Mouse (Mus musculus) adrenal gland, postnatal 25 days (tissue): ENCODE measurements around the gene 2010111I01Rik. TPM values are rescaled to one million over a fixed set of nuclear protein-coding genes. Genes with fewer than 3 reads are reported as not detected.
"Not testable (repeated sequence)": the region's sequence is repeated elsewhere in the genome, so short reads cannot be mapped to it uniquely, and the experiment has no call there.

ENCODE experiments used
- DNase-seq: peaks from one replicate; pipeline ENCODE4 v3.0.0; 2021; ENCODE audit warnings: mixed read lengths
- total RNA-seq: library from RNA; stranded (reverse); gene quantifications from 2 replicates; pipeline ENCODE4 v1.2.3, GENCODE M21; 2021

Gene 2010111I01Rik
- total RNA-seq, 1 experiment from 2014 or later = 153 TPM

GRCm38 (mm10) chr13:63203502-63204278 is 239.0 kb downstream of the 2010111I01Rik start:
- DNase-seq = no peak

- no peak for DNase-seq
Measured at GRCm38 (mm10) chr13:63205750-63206149, 241.1 kb downstream of the 2010111I01Rik start.

GRCm38 (mm10) chr13:63206396-63206795 is 241.7 kb downstream of the 2010111I01Rik start:
- no peak for DNase-seq

GRCm38 (mm10) chr13:63216537-63216936 is 251.8 kb downstream of the 2010111I01Rik start:
- DNase-seq = no peak

- no peak for DNase-seq
Measured at GRCm38 (mm10) chr13:63223026-63223770, 258.5 kb downstream of the 2010111I01Rik start.

GRCm38 (mm10) chr13:63225796-63226583 is 261.3 kb downstream of the 2010111I01Rik start:
- DNase-seq = no peak

GRCm38 (mm10) chr13:63227785-63228184 is 263.1 kb downstream of the 2010111I01Rik start:
- no peak for DNase-seq

- DNase-seq = no peak
Measured at GRCm38 (mm10) chr13:63230955-63231701, 266.4 kb downstream of the 2010111I01Rik start.

GRCm38 (mm10) chr13:63231702-63232070 is 267.0 kb downstream of the 2010111I01Rik start:
- DNase-seq = no peak

GRCm38 (mm10) chr13:63232558-63232957 is 267.9 kb downstream of the 2010111I01Rik start:
- DNase-seq = no peak

- DNase-seq = not testable (repeated sequence)
Measured at GRCm38 (mm10) chr13:63234520-63234919, 269.8 kb downstream of the 2010111I01Rik start.

GRCm38 (mm10) chr13:63235551-63235950 is 270.9 kb downstream of the 2010111I01Rik start:
- no peak for DNase-seq

- DNase-seq = no peak
Measured at GRCm38 (mm10) chr13:63236159-63236893, 271.6 kb downstream of the 2010111I01Rik start.

- no peak for DNase-seq
Measured at GRCm38 (mm10) chr13:63238045-63238444, 273.4 kb downstream of the 2010111I01Rik start.

- DNase-seq = no peak
Measured at GRCm38 (mm10) chr13:63239301-63239804, 274.7 kb downstream of the 2010111I01Rik start.

GRCm38 (mm10) chr13:63239877-63240671 is 275.4 kb downstream of the 2010111I01Rik start:
- DNase-seq = peak; percentile 92

GRCm38 (mm10) chr13:63240835-63241234 is 276.1 kb downstream of the 2010111I01Rik start:
- DNase-seq = no peak

- no peak for DNase-seq
Measured at GRCm38 (mm10) chr13:63241665-63242064, 277.0 kb downstream of the 2010111I01Rik start.

GRCm38 (mm10) chr13:63242401-63243192 is 277.9 kb downstream of the 2010111I01Rik start:
- DNase-seq = no peak
